Mouse (Mus musculus) liver, postnatal 0 days (tissue): Measurements from ENCODE around the gene Ptpn5. TPM values are rescaled to one million over a fixed set of nuclear protein-coding genes. Genes with fewer than 3 reads are reported as not detected.

ENCODE experiments used
- ATAC-seq: fragments of 200-750 bp; cut with Nextera tagmentation; 2 replicates; pipeline ENCODE4 v1.8.0; 2017; ENCODE audit warnings: mild to moderate bottlenecking, moderate library complexity
- DNase-seq: peaks from one replicate; pipeline ENCODE4 v3.0.0-alpha.2; 2016
- H3K27ac ChIP-seq: fragments of 300-500 bp; sonication (generic); 2 replicates; pipeline ENCODE4 v1.5.1; 2014; ENCODE audit warnings: antibody characterized with exemption, moderate library complexity, mild to moderate bottlenecking, low read depth
- H3K27me3 ChIP-seq: fragments of 300-500 bp; sonication (generic); 2 replicates; pipeline ENCODE4 v1.6.1; 2014; ENCODE audit warnings: low read length, control low read depth, mixed read lengths; ENCODE audit not compliant: insufficient read depth
- H3K36me3 ChIP-seq: fragments of 300-500 bp; sonication (generic); replicated peaks from 2 replicates; pipeline ENCODE4 v1.6.1; 2014; ENCODE audit warnings: mild to moderate bottlenecking, control low read depth, low read length, moderate library complexity, mixed read lengths; ENCODE audit not compliant: insufficient read depth
- H3K4me1 ChIP-seq: fragments of 300-500 bp; sonication (generic); 2 replicates; pipeline ENCODE4 v1.6.1; 2014; ENCODE audit warnings: antibody characterized with exemption, mild to moderate bottlenecking, control low read depth; ENCODE audit not compliant: insufficient read depth
- H3K4me2 ChIP-seq: fragments of 300-500 bp; sonication (generic); 2 replicates; pipeline ENCODE4 v1.6.1; 2014; ENCODE audit warnings: low read depth, mild to moderate bottlenecking, low read length, moderate library complexity, mixed read lengths
- H3K4me3 ChIP-seq: fragments of 300-500 bp; sonication (generic); 2 replicates; pipeline ENCODE4 v1.5.1; 2014; ENCODE audit warnings: low read depth, low read length
- H3K9ac ChIP-seq: fragments of 300-500 bp; sonication (generic); replicated peaks from 2 replicates; pipeline ENCODE4 v1.6.1; 2014; ENCODE audit warnings: mild to moderate bottlenecking, moderate library complexity
- H3K9me3 ChIP-seq: fragments of 300-500 bp; sonication (generic); 2 replicates; pipeline ENCODE4 v1.6.1; 2016; ENCODE audit warnings: mild to moderate bottlenecking, control low read depth, low read length, mixed read lengths
- CTCF ChIP-seq: sonication (generic); IDR thresholded peaks from 2 replicates; pipeline ENCODE4 v1.5.1; 2016; ENCODE audit warnings: antibody characterized with exemption, low read depth
- EP300 ChIP-seq: IDR thresholded peaks from 2 replicates; pipeline ENCODE4 v1.6.1; 2016; ENCODE audit warnings: antibody characterized with exemption, low read depth, mild to moderate bottlenecking
- WGBS: fragments of 180-500 bp; shearing (Covaris S2); extraction: QIAGEN DNeasy Blood & Tissue Kit; methylation state at CpG from one replicate; pipeline ENCODE4 v1.1.7; 2014; ENCODE audit not compliant: insufficient replicate concordance; 5-methylcytosine and 5-hydroxymethylcytosine counted together
- polyA plus RNA-seq: library from polyadenylated mRNA; unstranded; fragments of >200 nt; fragmentation: Nextera tagmentation; extraction: Ambion mirVana; gene quantifications from 2 replicates; pipeline ENCODE4 v1.2.1, GENCODE M21; 2015

The Ptpn5 gene
- polyA plus RNA-seq, 1 experiment from 2014 or later: not detected

DNA sequence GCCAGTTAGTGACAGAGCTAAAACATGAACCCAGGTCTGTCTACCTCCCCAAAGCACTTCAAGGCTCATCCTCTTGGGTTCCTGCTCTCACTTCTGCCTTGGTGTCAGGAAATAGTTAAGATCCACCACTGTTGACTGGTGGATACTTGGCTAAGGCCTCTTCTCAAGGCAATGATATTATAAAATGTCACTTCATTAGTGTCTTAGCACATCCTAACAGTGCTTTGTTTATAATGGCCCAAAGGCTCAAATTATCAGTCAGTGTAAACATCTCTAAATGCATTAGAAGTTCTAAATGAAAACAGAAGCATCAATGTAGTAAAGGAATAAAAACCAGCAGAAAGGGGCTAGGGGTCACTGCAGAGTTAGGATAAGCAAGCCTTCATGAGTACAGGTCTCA, 26.5 kb downstream of the Ptpn5 start:
- Histone ChIP-seq H3K9me3 (no peaks in the 10 kb centered on the region), H3K9ac (no peak overlapping the region), H3K4me3 (no peak overlapping the region), H3K27me3 (no peaks in the 10 kb centered on the region), H3K27ac (no peak overlapping the region), H3K36me3 (no peaks in the 10 kb centered on the region), H3K4me1 (no peaks in the 10 kb centered on the region), H3K4me2 (no peak overlapping the region)
- DNase-seq (no peak), ATAC-seq (no peak)
- TF ChIP-seq EP300 (no peak), CTCF (no peak)

DNA sequence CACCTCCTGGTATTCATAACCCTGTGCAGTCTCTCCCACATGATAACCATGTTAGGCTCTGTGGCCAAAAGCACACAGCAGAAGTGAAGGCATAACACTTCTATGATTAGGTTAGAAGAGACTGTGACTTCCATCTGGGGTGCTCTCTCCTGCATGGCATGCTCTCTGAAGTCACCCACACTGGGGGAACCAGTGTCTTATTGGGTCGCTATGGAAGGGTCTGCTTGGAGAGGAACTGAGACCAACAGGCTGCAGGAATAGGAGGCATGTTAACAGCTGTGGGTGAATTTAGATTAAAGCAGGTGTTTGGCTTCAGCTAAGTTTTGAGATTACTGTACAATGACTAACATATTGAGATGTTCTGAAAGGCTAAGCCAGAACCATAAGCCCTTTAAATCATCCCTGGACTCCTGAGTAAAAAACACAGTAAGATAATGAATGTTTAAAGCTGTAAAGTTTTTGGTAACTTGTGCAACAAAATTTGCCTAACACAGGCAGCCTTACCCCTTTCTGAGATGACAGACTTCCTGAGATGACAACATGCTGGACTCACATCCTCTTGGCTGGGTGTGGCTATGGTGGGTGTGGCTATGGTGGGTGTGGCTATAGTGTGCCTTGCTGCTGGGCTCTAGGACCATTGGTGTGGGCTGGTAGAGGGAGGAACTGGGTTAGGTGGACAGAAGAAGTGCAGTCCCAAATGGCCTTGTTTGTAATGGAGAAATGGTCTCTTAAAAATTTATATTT, 29.6 kb downstream of the Ptpn5 start:
- peak; percentile 75 for DNase-seq
- no peak for TF ChIP-seq EP300
- TF ChIP-seq CTCF: no peak
- Histone ChIP-seq H3K4me3 (no peak overlapping the region), H3K9ac (no peak overlapping the region), H3K4me2 (no peak overlapping the region), H3K36me3 (no peaks in the 10 kb centered on the region), H3K27me3 (no peaks in the 10 kb centered on the region), H3K9me3 (no peaks in the 10 kb centered on the region), H3K27ac (no peak overlapping the region), H3K4me1 (no peaks in the 10 kb centered on the region)
- 26% methylated on average over 1 of the region's 1 CpGs for WGBS
- ATAC-seq: peak; percentile 67

DNA sequence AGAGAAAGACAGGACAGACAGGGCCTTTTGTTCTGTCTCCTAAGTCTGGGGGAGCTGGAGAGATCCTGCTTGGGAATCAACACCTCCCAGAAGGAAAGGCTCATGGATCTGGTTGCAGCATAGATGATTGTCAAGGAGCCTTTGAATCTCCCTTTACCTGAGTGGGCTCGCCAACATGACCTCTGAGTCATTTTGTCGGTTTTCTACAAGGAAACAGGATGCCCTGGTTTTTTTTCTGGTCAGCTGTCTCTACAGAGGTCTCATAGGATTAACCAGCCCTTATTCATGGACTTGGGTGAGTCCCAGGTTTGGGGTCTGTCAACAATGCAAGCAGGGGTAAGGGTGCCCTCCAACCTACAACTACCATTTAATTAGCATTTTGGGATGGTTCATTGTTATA, 30.5 kb downstream of the Ptpn5 start:
- no peaks in the 10 kb centered on the region for H3K4me1 ChIP-seq
- no peak overlapping the region for H3K4me3 ChIP-seq
- no peak overlapping the region for H3K4me2 ChIP-seq
- WGBS: 48% methylated on average over 2 of the region's 2 CpGs
- TF ChIP-seq CTCF (no peak), EP300 (no peak)
- H3K27me3 ChIP-seq: no peaks in the 10 kb centered on the region
- no peaks in the 10 kb centered on the region for H3K36me3 ChIP-seq
- ATAC-seq (no peak), DNase-seq (no peak)
- no peak overlapping the region for H3K27ac ChIP-seq
- H3K9ac ChIP-seq: no peak overlapping the region
- no peaks in the 10 kb centered on the region for H3K9me3 ChIP-seq

DNA sequence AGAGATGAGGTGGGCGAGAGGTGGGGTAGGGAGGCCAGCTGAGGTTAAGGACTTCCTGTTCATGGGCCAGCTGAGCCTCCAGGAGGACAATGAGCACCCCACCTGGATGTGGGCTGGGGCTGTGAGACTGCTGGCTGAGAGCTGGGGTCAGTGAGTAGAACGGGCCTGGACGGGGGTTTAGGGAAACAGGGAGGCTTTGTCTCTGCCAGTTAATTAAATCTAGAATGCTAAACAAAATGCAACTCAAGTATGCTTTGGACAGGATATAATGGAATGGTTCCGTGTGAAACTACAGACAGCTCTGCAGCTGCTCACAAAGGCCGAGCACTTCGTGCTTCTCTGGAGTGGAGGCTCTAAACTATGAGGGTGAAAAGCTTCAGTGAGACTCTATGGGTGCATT, 32.9 kb downstream of the Ptpn5 start:
- WGBS: 65% methylated on average over 6 of the region's 6 CpGs
- ATAC-seq (no peak), DNase-seq (no peak)
- TF ChIP-seq CTCF (no peak), EP300 (no peak)
- no peak overlapping the region for H3K27ac ChIP-seq
- H3K4me3 ChIP-seq: no peak overlapping the region
- no peaks in the 10 kb centered on the region for H3K27me3 ChIP-seq
- no peak overlapping the region for H3K4me2 ChIP-seq
- H3K4me1 ChIP-seq: no peaks in the 10 kb centered on the region
- no peak overlapping the region for H3K9ac ChIP-seq
- no peaks in the 10 kb centered on the region for H3K36me3 ChIP-seq
- no peaks in the 10 kb centered on the region for H3K9me3 ChIP-seq

- no peak overlapping the region for H3K4me3 ChIP-seq
- H3K9ac ChIP-seq: no peak overlapping the region
- H3K4me2 ChIP-seq: no peak overlapping the region
- no peaks in the 10 kb centered on the region for H3K4me1 ChIP-seq
- DNase-seq (no peak), ATAC-seq (no peak)
- 67% methylated on average over 7 of the region's 7 CpGs for WGBS
- TF ChIP-seq EP300: no peak
- no peak for TF ChIP-seq CTCF
- H3K9me3 ChIP-seq: no peaks in the 10 kb centered on the region
- H3K27ac ChIP-seq: no peak overlapping the region
- no peaks in the 10 kb centered on the region for H3K27me3 ChIP-seq
- H3K36me3 ChIP-seq: no peaks in the 10 kb centered on the region
Measured at GRCm38 (mm10) chr7:47099306-47099705, 34.2 kb downstream of the Ptpn5 start.

DNA sequence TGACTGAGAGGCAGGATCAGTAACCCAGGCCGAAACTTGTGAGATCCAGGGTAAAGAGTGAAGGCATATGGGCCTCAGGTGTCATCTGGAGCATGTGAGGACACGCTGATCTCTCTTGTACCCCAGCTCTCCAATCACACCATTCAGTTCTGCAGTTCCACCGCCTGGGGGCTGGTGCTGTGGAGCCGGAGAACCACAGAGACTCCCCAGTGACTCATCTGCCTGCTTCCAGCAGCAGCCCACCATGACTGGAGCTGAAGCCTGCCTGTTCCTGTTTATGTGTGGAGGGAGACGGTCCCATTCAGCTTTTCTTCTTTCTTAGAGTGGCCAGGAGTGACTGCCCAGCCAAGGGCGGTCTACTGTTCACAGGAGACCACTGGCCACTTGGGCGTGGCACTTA, 35.4 kb downstream of the Ptpn5 start:
- H3K9me3 ChIP-seq: no peaks in the 10 kb centered on the region
- no peak overlapping the region for H3K9ac ChIP-seq
- ATAC-seq (no peak), DNase-seq (no peak)
- no peak overlapping the region for H3K27ac ChIP-seq
- H3K4me2 ChIP-seq: no peak overlapping the region
- no peaks in the 10 kb centered on the region for H3K36me3 ChIP-seq
- no peak overlapping the region for H3K4me3 ChIP-seq
- 54% methylated on average over 7 of the region's 7 CpGs for WGBS
- H3K27me3 ChIP-seq: no peaks in the 10 kb centered on the region
- TF ChIP-seq EP300: no peak
- no peak for TF ChIP-seq CTCF
- no peaks in the 10 kb centered on the region for H3K4me1 ChIP-seq
